Mouse (Mus musculus): ENCODE measurements around the gene Xpa.

GRCm38 (mm10) chr4:46185423-46185822, 10.7 kb downstream of the Xpa start:
- no peak for TF ChIP-seq GATA1 (IDR thresholded peaks at IDR 0.05; ENCODE audit: low read length)
- no peak for TF ChIP-seq TAL1 (IDR thresholded peaks at IDR 0.05; ENCODE audit: low read length)
